Mouse (Mus musculus): Measurements from ENCODE around the gene Olfr221.

The Olfr221 gene

DNA sequence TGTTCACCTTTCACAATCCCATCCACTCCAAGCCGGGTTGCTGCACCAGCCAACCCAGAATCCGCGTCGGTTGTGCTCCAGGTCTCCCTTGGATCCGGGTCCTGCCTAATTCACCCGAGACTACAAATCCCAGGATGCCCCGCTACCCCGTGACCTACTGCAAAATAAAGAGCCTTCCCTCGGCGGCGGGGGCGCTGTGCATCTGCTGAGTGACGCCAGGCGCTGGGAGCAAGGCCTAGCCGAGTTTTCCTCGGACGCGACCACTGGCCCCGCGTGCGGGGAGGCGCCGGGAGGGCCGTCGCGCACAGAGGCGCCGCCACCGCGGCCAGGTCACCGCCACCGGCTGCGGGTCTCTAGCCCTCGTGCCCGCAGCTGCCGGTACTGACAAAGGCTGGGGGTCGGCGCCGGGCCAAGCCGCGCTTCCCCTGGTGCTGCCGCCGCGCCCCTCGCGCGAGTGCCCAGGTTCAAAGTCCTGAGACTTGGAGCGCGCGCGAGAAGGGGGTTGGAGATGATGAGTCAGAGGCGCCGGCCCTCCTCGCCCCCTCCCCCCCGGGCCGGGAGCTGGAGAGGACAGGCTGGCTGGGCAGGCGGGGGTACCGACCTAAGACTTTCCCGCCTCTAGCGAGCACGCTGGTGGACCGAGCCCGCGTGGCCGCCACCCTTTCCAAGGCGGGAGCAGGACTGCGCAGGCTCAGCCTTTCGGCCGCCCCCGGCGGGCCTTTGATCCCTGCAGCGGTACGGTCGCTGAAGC lies 22.5 kb downstream of the Olfr221 start:
- peak; percentile 95 for DNase-seq (ENCODE audit: low read depth, low spot score)

GRCm38 (mm10) chr14:52019051-52019589 lies 23.1 kb downstream of the Olfr221 start:
- no peak for DNase-seq (ENCODE audit: low read depth, low spot score)

DNA sequence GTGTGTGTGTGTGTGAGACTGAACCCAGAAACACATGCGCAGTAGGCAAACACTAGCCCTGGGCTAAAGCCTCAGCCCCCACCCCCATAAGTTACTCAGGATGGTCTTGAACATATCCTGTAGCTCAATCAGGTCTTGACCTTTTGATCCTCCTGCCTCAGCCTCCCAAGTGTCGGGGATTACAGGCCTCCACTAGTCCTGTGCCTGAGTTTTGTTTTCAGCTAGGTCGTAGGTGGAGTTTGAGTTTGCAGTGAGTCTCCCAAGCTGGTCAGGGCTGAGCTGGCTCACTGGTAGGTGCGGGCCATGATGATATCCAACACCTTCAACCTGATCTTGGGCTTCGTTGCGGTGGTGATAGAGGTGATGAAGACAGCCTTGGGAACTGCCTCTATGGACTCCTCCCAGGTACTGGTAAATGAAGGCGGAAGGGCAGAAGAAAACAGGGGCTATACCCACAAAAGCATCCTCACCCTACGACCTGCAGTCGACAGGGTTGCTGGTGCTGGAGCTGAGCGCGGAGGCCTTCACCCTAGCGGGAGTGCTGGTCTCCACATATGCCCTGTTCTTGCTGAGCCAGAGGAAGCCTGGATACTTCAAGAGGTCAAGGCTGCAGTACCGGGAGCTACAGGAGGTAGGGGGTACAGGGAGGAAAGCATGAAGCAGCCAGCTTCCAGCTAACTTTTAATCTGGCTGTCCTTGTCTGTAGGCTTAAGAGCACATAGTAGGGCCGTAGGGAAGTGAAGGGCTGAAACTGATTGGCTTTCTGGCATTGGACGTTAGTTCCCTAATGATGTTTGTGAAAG lies 23.8 kb downstream of the Olfr221 start:
- no peak for DNase-seq (ENCODE audit: low read depth, low spot score)

GRCm38 (mm10) chr14:52017662-52018061 lies 24.6 kb downstream of the Olfr221 start:
- DNase-seq (ENCODE audit: low read depth, low spot score): no peak

DNA sequence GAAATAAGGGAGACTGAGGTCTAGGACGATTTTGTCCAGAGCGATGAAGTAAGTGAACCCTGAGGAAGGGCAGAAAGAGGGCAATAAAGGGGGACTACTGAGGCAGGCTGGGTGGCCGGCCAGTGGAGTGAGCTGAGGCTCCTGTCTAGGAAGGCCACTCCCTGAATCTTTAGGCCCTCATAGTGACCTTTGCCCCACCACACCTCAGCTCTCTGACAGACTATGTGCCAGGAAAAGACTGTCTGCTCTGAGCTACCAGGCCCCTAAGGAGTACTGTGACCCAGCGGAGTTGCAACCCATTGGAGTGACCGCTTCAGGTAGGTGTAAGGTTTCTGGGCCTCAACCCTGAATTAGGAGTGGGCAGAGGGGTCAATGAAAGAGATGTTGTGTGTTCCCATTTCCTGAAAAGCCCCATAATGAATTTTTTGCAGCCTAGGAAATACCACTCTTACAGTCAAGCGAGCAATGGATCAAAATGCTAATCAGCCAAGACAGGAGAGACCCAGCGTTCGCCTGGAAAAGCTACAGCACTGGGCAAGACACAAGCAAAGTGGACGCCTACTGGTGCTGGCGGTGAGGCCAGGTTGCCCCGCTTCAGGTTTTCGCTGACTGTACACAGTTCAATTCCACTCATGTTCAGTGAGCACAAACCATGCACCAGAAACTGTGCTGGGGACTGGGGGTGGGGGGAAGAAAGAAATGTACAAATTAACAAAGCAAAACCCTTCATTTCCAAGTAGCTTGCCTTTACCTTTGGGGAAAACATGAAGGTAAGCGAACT lies 25.4 kb downstream of the Olfr221 start:
- DNase-seq (ENCODE audit: low read depth, low spot score): no peak

DNA sequence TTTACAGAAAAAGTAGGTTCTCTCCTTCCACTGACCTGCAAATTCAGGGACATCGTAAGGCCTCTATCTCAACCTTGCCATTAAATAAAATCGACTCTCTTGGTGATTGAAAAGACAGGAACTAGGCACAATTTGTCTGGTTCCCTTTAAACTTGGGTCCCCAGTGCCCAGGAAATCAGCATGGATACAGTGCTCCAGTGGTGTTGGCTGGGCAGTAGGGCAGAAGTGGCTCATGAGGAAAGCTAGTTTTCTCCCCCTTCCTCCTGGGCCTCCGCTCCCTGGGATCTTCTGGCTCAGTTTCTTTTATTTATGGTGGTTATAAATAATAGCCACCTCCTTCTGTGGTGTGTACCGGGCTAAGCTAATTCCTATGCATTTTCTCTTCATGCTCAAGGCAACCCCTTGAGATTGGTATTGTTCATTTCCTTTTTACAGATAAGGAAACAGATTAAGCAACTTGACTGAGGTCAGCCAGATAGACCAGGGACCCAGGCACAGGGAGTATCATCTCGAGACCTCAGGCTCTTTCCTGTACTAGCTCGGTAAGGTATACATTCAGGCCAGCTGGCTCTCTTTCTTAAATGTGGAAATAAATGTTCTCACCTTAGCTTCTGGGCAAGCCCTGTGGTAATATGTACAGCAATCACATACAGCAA lies 26.7 kb downstream of the Olfr221 start, which contains the start of gene Tmem253:
Gene Tmem253, plus strand, starts transcription at position 214 of the 656 bp plus-strand sequence.
- no peak for DNase-seq (ENCODE audit: low read depth, low spot score)

DNA sequence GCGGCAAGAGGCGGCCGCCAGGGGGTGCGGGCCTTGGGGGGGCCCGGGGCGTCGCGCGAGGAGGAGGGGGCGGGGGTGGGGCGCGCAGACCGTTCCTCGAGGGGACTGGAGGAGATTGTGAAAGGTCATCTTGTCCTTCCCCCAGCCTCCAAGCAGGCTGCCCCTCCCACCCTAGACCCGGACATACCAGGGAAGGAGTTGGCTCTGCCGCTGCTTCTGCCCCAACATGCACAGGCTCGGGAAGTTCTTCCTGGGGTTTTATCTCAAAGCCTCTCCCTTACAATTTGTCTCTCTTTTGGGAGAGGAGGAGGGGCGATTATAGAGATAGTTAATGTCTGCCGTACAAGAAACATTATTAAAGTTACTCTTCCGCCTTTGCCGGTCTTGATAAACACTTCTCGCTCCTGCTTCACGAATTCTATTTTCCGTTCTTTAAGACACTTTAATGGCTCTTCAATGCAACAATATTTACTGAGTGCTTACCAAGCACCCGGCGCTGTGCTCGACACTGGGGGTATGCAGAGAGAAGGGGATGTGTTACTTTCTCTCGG lies 27.4 kb downstream of the Olfr221 start:
- DNase-seq (ENCODE audit: low read depth, low spot score): no peak

DNA sequence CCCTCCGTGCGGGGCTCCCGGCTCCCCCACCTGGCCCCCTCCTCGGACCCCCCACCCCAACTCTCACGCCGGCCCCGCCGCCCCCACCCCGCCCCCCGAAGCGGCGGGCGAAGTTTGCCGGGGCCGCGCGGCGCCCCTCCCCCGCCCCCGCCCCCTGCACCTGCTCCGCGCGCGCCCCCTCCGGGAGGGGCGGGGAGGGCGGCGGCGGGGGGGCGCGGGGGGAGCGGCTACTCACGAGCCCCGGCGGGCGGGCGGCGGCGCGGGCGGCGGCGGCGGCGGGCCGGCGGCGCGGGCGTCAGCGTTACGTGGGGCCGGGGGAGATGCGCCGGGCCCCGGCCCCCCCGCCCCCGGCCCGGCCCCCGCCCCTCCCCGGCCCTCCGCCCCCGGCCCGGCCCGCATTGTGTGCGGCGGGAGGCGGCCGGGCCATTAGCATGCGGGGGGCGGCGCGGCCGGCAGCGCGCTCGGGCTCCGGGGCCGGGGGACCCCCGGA lies 27.9 kb downstream of the Olfr221 start:
- no peak for DNase-seq (ENCODE audit: low read depth, low spot score)

DNA sequence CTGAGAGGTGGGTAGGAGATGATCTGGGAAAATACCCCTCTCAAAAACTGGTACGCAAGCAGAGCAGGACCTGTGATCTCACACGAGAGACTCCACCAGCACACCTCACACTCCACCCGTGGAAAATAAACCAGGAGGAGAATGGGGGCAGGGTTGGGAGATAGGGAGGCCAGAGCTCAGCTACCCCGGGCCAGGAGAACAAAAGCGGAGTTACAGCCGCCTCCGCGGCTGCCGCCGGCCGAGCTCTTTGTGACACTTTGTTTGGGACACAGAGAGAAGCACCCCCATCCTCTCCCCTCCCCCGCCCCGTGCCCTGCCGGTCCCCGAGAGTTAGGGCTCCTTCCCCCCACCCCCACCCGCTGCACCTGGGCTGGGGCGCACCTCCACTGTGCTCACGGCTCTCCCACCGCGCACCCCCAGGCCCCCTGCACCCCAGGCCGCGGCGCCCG lies 28.5 kb downstream of the Olfr221 start:
- DNase-seq (ENCODE audit: low read depth, low spot score): no peak

DNA sequence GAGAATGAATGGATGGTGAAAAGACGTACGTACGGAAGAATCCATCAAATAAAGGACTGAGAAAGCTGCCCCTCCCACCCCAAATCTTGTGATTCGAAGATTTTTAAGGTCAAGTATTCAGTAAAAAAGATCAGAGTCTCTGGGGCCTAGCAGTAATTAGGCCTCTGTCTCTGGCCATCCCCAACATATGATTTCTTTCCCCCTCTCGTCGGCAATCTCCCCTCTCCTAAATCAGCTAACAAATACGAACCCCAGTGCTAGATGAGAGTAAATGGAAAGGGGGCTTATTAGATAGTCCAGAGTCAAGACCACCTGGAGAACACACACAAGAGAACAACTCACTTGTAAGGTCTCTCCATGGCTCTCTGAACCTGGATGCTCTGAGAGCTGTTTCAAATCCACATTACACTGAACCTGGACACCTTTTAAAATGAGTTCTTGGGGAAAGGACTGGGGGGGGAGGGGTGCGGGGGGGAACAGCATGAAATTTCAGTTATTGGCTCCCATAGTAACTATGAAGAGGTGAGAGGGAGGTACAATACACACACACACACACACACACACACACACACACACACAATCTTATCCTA lies 29.1 kb downstream of the Olfr221 start:
- no peak for DNase-seq (ENCODE audit: low read depth, low spot score)

GRCm38 (mm10) chr14:52012553-52012952 lies 29.7 kb downstream of the Olfr221 start:
- no peak for DNase-seq (ENCODE audit: low read depth, low spot score)

DNA sequence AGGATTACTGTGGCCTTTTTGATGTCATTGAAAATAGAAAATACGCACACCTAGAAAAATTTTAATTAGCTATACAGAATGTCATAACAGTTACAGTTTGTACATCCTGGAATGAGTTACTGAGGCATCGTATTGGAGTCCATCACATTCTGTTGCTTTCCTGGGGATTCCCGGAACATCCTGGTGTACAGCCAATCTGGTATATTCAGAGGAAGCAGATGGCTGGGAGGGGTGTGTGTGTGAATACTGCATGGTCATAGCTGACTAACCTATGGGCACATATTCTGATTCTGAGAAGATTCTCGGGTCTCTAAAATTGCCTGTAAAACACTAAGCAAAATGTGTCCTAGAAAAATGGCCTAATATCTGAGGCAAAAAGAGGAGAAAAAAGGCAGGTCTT lies 30.2 kb downstream of the Olfr221 start:
- DNase-seq (ENCODE audit: low read depth, low spot score): no peak

- DNase-seq (ENCODE audit: low read depth, low spot score): no peak
Observed at GRCm38 (mm10) chr14:52011683-52012082, 30.6 kb downstream of the Olfr221 start.

GRCm38 (mm10) chr14:52010446-52011111 lies 31.7 kb downstream of the Olfr221 start:
- peak; percentile 62 for DNase-seq (ENCODE audit: low read depth, low spot score)

DNA sequence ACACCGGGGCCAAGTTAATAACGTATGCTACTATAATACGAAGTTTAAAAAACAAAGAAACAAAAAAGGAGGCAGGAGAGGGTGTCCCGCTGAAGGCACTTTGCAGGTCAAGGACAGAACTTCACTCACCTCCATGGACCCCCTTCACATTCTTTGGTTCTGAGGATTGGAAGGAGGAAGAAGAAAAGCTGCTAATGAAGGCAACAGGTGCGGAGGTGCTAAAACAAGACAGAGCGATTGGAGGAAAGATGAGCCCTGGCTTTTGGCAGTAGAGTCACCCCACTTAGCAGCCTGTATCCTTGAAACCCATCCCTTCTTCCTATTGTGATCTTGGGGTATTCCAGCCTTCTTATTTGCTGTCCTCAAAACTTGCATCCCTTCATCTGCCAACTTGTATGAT lies 32.4 kb downstream of the Olfr221 start:
- DNase-seq (ENCODE audit: low read depth, low spot score): no peak

- no peak for DNase-seq (ENCODE audit: low read depth, low spot score)
Observed at GRCm38 (mm10) chr14:52009361-52009760, 32.9 kb downstream of the Olfr221 start.

GRCm38 (mm10) chr14:52008321-52009203 lies 33.7 kb downstream of the Olfr221 start:
- peak; percentile 74 for DNase-seq (ENCODE audit: low read depth, low spot score)

GRCm38 (mm10) chr14:52006771-52007170 lies 35.5 kb downstream of the Olfr221 start:
- no peak for DNase-seq (ENCODE audit: low read depth, low spot score)

GRCm38 (mm10) chr14:52006241-52006640 lies 36.0 kb downstream of the Olfr221 start:
- DNase-seq (ENCODE audit: low read depth, low spot score): no peak
